Mouse (Mus musculus) ovary, postnatal 10 days (tissue): Measurements from ENCODE around the gene Gm6812.
"Not testable (repeated sequence)": the region's sequence is repeated elsewhere in the genome, so short reads cannot be mapped to it uniquely, and the experiment has no call there.

Experiments used
- DNase-seq: peaks from one replicate; pipeline ENCODE4 v3.0.0; 2022; ENCODE audit warnings: low spot score

Gm6812 gene

DNA sequence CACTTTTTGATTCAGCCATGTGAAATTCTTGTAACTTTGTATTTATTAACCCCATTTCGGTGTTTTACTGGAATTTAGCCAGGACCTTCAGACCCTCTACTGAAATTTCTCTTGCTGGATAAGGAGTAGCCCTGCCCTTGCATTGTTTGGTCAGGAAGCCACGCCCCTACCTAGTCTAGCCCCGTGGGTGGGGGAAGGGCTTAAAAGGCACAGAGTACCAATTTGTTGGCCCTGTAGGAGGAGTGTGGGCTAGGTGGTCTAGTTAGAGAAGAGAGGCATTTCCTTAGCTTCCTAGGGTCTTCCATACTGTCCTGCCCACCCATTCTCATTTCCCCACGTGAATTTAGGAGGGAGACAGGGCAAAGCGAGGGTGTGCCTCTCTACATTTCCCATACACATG lies at the start of gene Gm6812:
Gene Gm6812, minus strand, starts transcription at position 101 of the 400 bp plus-strand sequence.
- DNase-seq = not testable (repeated sequence)

DNA sequence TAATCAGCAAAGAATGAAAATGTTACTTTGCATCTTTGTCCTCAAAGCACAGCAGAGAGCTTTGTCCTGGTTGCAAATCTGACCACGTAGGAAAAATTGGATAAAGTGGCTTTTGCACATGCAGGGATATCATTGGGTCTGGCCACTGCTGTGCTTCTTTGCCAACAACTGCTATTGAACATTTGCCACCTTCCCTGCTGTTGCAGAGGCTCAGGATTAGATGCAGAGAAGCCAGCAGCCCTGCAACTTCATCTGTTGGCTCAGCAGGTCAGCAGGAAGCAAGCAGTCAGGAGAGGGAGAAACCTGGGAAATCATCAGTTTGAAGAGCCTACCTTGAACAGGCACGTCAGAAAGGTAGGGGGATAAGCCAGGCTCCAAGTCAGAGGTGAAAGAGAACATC lies 27.7 kb downstream of the Gm6812 start:
- DNase-seq = no peak
